Mouse (Mus musculus): ENCODE results near the gene Elp4.

Elp4 gene

DNA sequence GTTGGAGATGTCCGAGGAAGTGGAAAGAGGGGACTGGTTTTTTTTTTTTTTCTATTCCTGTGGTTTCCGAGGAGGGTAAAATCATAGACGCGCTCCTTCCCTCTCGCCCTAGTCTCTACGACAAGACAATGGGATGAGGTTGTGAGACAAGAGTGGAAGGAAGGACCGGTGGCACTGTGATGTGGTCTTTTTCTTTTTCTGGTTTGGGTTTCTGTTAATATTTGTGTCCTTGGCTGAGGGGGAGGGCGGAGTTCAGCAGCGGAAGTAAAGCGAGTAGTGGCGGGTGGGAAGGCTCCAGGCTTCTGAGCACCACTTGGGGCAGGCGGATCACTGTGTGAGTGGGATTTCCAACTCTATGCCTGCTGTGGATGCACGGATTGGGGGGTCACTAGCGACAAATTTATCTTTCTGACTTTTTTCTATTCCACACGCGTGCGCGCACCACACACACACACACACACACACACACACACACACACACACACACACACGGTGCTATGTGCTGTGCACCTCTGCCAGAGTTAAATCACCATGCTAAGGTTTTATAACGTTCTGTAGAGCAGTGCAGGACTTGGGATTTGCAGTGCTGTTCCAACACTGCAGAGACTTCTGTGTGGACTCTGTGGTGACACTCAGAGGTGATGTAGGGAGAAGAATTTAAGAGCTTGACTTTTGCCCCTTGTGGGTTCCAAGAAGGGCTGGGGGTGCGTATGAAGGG lies 221.6 kb downstream of the Elp4 start:
- no peak for DNase-seq (ENCODE audit: low read depth)

DNA sequence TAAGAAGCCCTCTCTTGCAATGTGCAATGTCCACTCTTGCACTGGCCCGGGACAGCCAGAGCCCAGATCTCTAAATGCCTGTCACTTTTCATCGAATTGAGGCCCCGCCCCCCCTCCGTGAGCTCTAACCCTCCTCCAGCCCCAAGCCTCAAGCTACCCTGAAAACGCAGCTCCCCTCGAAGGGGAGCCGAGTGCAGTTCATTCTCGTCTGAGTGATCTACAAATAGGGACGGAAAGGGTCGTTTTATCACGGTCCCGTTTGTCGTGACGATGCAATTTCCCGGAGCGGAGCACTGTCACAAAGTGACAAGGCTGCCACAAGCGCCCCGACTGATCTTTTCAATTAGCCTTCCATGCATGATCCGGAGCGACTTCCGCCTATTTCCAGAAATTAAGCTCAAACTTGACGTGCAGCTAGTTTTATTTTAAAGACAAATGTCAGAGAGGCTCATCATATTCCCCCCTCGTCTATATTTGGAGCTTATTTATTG lies 222.3 kb downstream of the Elp4 start:
- no peak for DNase-seq (ENCODE audit: low read depth)

DNA sequence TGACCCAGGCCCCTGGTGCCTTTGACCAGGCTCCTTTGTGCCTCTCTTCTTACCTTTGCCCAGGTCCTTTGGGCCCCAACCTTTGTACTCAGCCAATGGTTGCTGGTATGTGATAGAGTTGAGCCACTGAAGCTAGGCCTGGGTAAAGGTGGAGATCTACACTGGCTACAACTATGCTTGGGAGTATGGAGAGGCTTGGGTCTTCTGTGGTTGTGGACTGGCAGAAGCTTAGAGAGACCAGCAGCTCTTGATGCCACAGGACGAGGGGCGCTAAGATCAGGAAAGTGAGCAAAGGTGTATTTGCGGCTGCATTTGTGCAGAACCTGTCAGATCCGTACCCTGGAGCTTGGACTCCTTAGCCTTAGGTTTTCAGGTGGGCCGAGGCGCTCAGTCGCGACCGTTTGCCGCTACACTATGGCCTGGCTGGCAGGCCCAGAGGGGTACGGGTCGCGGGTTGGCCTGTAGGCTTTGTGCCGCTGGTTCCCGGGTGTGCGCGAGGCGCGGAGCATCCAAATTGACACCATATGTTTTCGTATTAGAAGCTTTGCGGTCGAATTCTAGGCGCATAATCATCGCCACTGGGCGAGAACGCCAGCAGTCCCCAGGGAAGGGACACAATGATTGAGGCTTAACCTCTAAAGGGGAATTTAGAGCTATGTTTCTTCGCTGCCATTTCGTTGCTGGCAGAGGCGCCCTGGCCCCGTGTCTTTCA lies 223.2 kb downstream of the Elp4 start:
- DNase-seq (ENCODE audit: low read depth) = no peak

DNA sequence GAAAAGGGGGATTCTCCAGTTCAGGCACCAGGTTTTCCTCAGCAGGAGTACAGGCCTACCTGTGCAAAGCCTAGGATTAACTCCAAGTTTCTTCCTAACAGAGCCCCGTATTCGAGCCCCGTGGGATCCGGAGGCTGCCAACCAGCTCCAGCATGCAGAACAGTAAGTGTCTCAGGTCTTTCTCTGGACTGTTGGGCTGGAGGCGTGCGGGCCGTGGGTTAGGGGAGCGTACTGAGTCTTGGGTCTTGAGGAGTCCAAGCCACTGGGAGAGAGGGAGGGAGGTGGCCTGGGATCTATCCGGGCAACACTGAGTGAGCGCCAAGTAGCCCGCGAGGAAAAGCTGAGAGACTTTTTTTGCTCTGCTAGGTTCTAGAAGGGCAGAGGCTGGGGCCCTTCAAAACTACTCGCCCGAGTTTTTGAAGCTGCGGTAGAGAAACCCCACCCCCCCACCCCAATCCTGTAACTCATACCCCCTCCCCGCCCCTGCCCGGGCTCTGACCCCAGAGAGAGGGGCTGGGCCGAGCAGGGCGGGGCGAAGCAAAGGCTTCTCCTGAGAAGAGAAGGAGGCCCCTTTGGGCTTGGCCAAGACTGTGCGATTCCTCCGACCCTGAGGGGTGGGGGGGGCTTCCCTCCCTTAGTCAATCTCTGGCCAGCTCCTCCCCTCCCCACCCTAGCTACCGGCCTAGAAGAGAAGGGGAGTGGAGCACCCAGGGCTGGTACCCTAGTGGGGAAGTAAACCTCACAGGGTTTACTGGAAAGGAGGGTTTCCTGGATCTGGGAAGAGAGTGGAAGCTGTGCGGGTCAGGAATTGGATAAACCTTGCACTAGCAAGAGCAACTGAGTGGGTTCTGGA lies 224.0 kb downstream of the Elp4 start:
- no peak for DNase-seq (ENCODE audit: low read depth)

DNA sequence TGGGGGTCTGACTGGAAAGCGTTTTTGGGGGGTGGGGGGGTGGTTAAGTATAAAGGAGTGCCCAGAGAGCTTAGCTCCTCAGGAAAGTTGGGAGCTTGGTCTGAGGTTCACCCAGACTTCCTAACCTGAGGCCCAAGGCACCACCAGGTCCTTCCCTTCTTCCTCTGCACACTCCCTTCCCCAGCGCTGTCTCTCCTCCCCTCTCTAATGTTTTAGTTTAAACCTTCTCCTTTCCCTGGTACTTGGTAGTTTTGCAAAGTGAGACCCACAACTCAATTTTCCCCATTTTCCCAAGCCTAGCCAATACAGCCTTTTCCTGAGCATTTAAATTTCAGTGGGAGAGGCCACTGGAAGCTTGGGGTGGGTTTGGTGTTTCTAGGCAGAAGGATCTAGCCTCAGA lies 225.0 kb downstream of the Elp4 start:
- no peak for DNase-seq (ENCODE audit: low read depth)

DNA sequence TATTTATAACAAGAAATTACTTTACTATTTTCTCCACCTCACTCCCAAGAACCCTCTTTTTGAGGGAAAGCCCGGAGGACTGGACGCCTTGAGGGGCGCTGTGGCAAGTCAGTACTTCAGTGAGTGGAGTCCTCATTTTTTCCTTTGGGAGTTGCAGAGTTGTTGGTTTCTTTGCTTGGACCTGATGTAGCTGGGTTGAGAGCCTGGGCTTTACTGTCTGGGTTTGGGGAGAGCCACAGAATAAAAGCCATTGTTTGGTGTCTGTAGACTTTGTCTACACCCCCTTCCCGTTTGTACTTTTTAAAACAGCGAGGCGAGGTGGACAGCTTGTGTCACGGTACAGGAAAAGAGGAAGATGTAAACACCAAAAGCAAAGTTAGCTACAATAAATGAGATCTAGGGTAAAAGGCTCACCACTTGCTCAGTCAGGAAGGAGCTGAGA lies 225.5 kb downstream of the Elp4 start:
- no peak for DNase-seq (ENCODE audit: low read depth)

DNA sequence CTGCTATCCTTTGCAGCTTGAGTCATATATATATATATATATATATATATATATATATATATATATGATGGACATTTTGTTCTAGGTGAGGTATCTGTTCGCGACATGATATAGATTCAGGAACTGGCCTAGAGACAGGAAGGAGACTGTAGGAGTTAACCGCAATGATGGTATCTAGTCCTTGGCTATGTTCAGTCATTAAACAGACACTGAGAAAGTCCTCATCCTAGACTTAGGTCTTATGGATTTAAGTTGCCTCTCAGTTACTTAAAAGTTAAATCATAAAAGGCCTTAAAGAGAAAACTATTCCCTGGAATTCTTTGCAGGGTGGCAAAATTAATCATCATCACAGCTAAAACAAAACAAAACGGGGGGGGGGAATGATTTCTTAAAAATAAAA lies 226.1 kb downstream of the Elp4 start:
- DNase-seq (ENCODE audit: low read depth) = no peak

DNA sequence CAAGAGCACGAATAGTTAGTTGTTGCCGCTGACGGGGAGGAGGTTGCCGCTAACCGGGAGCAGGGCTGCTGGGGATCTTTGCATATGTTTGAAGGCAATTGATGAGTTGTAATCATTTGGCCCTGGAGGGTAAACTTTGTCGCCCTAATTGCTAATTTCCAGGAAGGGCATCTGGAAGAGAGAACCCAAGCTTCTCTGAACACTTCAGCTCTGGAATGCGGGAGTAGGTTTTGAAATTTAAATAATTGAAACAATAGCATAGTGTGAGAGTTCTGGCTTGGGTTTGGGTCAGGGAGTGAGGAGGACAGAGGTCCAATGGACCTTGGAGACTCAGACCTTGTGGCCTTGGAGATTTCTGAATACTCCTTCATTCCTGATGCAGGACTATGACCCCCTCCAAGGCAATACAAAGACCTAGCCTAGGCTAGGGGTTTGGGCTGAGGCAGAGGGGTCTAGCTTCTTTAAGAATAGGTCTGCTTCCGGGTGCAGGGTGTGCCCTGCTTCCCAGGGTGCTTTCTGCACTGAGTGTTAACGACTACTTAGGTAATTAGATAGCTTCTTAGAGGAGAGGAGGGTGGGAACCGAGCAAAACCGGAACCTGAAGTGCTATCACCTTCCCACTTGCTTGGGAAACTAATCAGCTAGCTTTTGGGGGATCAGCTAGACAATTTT lies 226.8 kb downstream of the Elp4 start:
- no peak for DNase-seq (ENCODE audit: low read depth)

DNA sequence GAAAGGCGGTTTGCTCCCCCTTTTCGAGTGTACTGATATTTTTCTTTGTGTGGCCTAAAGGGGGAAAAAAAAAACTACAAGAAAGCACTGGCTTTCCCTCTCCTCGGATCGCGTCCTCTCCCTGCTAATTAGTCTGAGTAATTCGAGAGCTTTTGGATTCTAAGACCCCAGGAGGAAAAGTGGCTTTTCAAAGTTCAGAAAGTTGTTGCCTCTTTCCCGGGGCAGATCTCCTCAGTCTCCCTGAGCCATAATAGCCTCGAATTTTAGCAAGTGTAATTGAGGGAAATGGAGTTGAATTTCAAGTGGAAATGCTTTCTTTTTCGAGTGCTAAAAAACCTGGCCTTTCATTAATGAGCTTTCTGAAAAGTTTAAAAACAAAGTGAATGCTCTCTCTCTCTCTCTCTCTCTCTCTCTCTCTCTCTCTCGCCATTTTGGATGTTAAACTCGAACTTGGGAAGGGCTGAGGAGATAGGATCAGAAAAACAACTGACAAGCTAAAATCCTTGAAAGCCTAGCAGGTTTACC lies 227.4 kb downstream of the Elp4 start:
- no peak for DNase-seq (ENCODE audit: low read depth)

DNA sequence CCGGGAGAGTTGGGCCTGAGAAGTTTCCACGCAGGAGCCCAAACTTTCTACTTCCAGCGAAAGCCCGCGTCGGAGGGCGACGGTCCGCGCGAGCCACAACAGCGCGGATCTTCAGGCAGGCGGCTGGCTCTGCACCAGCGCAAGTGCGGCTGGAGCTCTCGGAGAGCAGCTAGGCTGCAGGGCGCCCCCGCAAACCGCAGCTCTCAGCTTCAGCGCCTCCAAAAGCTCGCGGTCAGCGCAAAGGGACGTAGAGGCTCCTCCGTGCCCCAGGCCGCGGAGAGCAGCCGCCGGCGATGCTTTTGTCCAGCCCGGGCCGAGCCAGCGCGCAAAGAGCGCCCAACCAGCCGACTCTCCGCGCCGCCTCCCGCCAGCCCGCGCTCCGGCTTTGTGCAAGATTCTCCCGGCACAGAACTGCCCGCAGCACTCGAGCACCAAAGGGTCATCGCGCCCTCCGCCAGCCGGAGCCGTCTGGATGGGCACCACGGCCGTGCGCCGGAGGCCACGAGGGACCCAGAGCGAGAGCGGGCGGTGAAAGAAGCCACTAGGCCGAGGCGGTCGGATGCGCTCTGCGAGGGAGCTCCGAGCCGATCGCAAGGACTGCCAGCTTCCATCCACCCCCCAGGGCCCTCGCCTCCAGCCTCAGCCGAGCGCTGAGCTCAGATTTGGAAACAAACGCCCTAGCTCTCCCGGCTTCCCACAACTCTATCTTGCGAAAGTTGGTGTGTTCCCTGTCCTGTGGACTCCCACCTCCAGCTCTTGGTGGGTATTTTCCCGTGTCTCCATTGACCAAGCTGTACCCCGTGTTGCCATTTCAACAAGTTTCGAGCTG lies 228.1 kb downstream of the Elp4 start:
- no peak for DNase-seq (ENCODE audit: low read depth)

DNA sequence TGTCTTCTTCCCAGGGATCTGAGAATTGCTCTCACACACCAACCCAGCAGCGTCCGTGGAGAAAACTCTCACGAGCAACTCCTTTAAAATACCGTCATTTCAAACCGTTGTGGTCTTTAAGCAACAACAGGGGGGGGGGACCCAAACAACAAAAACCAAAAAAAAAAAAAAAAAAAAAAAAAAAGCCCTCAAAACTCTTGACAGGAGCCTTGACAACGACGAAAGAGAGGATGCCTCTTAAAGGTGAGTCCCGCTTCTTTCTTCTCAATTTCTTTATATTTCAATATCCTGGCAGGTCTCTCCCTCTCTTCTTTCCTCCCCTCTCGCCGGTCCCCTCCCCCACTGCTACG lies 228.7 kb downstream of the Elp4 start:
- no peak for DNase-seq (ENCODE audit: low read depth)

DNA sequence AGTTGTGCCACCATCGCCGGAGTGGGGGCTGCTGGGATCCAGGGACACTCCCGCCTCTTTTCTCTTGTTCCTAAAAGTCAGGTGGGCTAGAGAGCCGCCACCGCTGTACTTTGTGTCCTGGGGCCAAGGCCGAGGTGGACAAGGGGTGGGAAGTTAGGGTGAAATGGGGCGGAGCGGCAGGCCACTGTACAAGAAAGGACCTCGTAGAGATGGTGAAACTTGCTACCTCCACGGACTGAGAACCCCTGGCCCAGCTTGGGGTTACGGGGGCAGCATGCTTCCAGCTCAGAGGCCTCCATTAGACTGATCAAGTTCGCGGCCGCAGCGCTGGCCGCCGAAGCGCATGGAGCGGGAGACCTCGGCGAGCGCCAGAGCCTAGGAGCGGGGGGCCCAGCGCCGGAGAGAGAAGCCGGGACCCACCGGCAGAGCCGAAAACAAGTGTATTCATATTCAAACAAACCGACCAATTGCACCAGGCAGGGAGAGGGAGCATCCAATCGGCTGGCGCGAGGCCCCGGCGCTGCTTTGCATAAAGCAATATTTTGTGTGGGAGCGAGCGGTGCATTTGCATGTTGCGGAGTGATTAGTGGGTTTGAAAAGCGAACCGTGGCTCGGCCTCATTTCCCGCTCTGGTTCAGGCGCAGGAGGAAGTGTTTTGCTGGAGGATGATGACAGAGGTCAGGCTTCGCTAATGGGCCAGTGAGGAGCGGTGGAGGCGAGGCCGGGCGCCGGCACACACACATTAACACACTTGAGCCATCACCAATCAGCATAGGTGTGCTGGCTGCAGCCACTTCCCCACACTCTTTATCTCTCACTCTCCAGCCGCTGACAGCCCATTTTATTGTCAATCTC lies 229.3 kb downstream of the Elp4 start:
- no peak for DNase-seq (ENCODE audit: low read depth)

DNA sequence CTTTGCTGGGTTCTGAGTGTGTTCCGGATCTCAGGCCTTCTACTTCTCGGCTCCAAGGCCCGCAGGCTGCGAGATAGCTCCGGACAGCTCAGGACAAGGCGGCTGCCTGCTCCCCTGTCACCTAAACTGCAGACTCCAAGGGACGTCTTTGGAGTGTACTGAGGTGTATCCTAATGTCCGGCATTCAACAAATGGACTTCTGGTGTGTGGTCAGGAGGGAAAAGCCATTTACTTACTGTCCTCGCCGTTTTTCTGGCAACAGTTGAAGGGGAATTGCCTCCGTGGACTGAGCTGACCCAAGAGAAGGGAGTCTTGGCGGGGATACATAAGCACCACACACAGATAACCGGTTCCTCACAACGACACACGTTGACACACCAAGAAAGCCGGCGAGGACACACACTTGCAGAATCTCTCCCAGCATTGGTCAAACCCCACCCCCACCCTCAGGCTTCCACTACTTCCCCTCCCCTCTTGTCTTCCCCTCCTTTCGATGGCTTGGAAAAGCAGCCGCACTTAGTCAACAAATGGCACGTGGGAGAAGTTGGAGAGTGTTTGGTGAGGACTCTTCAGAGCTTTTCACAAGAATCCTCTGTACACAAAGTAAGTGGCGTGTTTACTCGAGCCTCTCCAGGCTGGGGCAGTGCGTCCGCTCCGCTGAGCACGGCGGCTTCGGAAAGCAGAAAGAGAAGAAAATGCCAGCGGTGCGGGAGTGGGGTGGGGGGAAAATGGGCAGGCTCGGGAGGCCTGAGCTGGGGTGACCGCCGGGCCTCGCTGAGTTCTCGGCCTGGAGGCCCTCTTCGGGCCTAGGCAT lies 230.1 kb downstream of the Elp4 start:
- DNase-seq (ENCODE audit: low read depth) = no peak

DNA sequence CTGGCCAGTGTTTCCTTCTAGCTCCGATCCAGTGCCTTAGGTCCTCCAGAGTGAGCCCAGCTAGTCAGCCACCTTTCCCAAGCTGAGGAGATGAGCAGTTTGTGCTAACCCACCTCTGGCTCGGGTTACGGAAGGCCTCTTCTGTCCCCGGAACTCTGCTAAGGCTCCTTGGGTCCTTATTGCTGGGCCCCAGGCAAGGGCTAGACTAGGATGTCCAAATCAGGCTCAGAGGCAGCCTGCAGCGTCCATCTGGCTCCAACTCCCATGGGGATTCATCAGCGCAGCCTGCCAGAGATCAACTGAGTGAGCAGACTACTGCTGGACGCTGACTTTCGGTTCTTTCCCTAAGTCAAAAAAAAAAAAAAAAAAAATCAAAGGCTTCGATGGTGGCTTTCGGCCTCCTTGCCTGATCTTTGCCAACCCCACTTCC lies 230.7 kb downstream of the Elp4 start:
- no peak for DNase-seq (ENCODE audit: low read depth)

DNA sequence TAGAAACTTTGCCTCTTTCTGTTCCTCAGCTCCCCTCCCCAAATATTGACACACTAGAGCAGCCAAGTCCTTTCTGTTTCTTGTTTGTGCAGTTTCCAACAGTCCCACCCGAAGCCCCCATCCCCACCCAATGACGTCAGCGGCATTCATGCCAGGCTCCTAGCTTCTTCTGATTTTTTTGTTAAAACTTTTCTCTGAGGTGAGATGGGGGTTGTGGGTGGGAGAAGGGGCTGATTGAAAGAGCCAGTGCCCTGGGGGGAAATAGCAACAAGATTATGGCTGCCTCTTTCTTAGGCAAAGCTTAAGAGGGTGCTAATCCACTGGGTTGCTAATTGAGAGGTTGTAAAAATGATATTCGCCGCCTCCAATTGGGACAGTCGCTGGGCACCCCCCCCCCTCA lies 231.3 kb downstream of the Elp4 start:
- no peak for DNase-seq (ENCODE audit: low read depth)

DNA sequence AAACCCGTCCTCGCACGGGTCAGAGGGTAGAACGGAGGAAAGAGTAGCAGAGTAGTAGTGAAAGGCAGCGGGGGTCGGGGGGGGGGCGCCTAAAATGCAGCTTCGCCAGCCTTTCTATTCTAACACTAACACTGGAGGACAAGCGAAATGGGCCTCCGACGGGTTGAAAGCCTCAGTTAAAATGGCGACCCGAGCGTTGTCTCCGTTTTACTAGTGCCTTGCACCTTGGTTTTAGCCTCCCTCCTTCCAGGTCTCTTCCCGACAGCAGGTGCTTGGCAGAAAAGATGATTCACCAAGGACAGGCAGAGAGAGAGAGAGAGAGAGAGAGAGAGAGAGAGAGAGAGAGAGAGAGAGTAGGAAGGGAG lies 231.8 kb downstream of the Elp4 start:
- DNase-seq (ENCODE audit: low read depth) = no peak

DNA sequence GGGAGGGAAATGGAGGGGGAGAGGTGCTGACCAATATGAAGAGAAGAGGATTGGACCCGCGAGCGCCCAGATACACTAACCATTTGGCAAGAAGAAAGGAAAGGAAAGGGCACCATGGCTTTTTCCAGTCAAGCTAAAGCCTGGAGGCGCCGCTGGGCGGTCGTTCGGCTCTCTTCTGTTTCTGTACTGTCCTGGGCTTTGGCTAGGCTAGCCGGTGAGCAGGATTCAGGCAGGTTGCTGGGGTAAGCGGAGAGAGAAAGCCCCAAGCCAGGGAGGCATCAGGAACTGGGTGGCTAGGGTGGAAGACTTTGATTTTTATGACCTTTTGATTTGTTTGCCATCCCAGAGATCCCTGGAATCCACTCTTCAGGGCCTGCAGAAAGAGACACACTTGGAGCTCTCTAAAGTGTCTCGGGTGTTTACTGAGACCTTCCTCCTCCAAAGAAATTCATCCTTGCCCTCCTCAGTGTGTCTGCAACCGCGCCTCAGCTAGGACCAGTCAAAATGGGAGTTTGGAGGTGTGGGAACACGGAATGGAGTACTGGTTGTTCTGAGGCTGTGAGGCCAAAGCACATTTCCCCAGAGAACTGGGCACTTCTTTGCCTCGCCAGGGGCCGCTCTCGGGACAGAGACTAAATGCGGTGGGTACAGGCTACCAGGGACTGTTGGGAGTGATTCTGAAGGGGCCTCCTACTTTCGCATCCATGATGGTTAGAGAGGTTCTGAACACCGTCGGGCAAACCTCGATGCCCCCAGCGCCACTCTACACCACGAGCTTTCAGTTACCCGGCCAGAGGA lies 232.4 kb downstream of the Elp4 start:
- no peak for DNase-seq (ENCODE audit: low read depth)

DNA sequence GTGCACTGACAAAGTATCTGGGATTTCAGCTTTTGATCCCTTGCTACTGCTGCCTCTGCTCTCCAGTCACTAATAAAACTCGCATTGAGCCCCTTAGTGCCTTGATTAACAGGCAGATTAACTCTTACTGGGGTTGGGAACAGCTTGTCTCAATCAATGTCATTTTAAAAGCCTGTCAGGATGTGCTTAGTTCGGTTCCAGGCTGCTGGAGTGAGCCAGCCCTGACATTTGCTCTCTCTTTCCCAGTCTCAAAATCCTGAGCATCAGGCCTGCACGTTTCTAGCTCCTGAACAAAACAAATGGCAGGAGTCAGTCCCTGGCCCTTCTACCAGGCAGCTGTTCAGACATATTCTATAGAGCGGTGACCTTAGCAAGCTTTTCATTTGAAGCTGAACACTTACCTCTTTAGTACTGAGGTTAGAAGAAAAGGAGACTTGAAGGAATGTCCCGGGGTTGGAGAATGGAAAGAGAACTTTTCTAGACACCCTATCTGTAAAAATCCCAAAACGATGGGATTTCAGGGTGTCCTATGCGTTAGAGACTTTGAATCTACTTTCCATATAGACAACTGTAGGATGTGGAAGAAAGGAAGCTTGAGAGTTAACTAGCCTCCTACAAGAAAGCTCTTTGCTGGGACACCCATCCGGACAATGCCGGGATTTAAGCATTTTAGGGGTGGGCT lies 233.1 kb downstream of the Elp4 start:
- DNase-seq (ENCODE audit: low read depth) = no peak

All from fibroblast of lung, adult 2 months (primary cell).